Mouse (Mus musculus) hindbrain, embryonic 12.5 days (tissue): ENCODE results near the gene Prdm16. TPM values are rescaled to one million over a fixed set of nuclear protein-coding genes. Genes with fewer than 3 reads are reported as not detected.

Experiments
- ATAC-seq: fragments of 200-750 bp; cut with Nextera tagmentation; 2 replicates; pipeline ENCODE4 v1.8.0; 2017; ENCODE audit warnings: moderate TSS enrichment; ENCODE audit not compliant: low FRiP score
- H3K27ac ChIP-seq: fragments of 300-500 bp; sonication (generic); 2 replicates; pipeline ENCODE4 v1.5.1; 2016; ENCODE audit warnings: mild to moderate bottlenecking
- H3K27me3 ChIP-seq: fragments of 300-500 bp; sonication (generic); 2 replicates; pipeline ENCODE4 v1.6.1; 2016; ENCODE audit warnings: mild to moderate bottlenecking
- H3K36me3 ChIP-seq: fragments of 300-500 bp; sonication (generic); 2 replicates; pipeline ENCODE4 v1.6.1; 2016; ENCODE audit warnings: mild to moderate bottlenecking
- H3K4me1 ChIP-seq: fragments of 300-500 bp; sonication (generic); 2 replicates; pipeline ENCODE4 v1.6.1; 2016
- H3K4me2 ChIP-seq: fragments of 300-500 bp; sonication (generic); replicated peaks from 2 replicates; pipeline ENCODE4 v1.6.1; 2016; ENCODE audit warnings: mild to moderate bottlenecking
- H3K4me3 ChIP-seq: fragments of 300-500 bp; sonication (generic); 2 replicates; pipeline ENCODE4 v1.5.1; 2016; ENCODE audit warnings: mild to moderate bottlenecking
- H3K9ac ChIP-seq: fragments of 300-500 bp; sonication (generic); 2 replicates; pipeline ENCODE4 v1.6.1; 2016; ENCODE audit warnings: mild to moderate bottlenecking, moderate library complexity
- H3K9me3 ChIP-seq: fragments of 300-500 bp; sonication (generic); replicated peaks from 2 replicates; pipeline ENCODE4 v1.6.1; 2016; ENCODE audit warnings: mild to moderate bottlenecking
- WGBS: fragments of 180-500 bp; shearing (Covaris S2); methylation state at CpG from one replicate; pipeline ENCODE4 v1.1.7; 2016; 5-methylcytosine and 5-hydroxymethylcytosine counted together
- polyA plus RNA-seq: library from polyadenylated mRNA; unstranded; fragments of >200 nt; fragmentation: Nextera tagmentation; extraction: Ambion mirVana; gene quantifications from 2 replicates; pipeline ENCODE4 v1.2.1, GENCODE M21; 2016

Prdm16 gene
- polyA plus RNA-seq, 1 experiment from 2014 or later: 26.4 TPM

GRCm38 (mm10) chr4:154371542-154372247, 265.0 kb downstream of the Prdm16 start:
- H3K4me1 ChIP-seq: peaks cover 23% of the 10 kb centered on the region
- 70% methylated on average over 13 of the region's 13 CpGs for WGBS
- no peaks in the 10 kb centered on the region for H3K9me3 ChIP-seq
- no peak overlapping the region for H3K4me2 ChIP-seq
- peaks cover 8% of the 10 kb centered on the region; the same call in 1 of the 2 replicates for H3K27me3 ChIP-seq
- no peak for ATAC-seq
- no peak overlapping the region for H3K4me3 ChIP-seq
- no peak overlapping the region for H3K27ac ChIP-seq
- H3K9ac ChIP-seq: no peak overlapping the region
- H3K36me3 ChIP-seq: no peaks in the 10 kb centered on the region

GRCm38 (mm10) chr4:154370841-154371240, 265.8 kb downstream of the Prdm16 start:
- Histone ChIP-seq H3K27ac (0 out of 2 replicates have a peak overlapping the region, but pooled peaks have one; percentile 0), H3K9me3 (no peaks in the 10 kb centered on the region), H3K9ac (no peak overlapping the region), H3K4me2 (no peak overlapping the region), H3K4me3 (no peak overlapping the region), H3K27me3 (peaks cover 5% of the 10 kb centered on the region; the same call in 1 of the 2 replicates), H3K4me1 (peaks cover 31% of the 10 kb centered on the region), H3K36me3 (no peaks in the 10 kb centered on the region)
- WGBS: 71% methylated on average over 8 of the region's 8 CpGs
- ATAC-seq: no peak

- WGBS: 81% methylated on average over 5 of the region's 5 CpGs
- Histone ChIP-seq H3K4me3 (no peak overlapping the region), H3K4me1 (peaks cover 37% of the 10 kb centered on the region), H3K4me2 (no peak overlapping the region), H3K36me3 (no peaks in the 10 kb centered on the region), H3K27me3 (peaks cover 10% of the 10 kb centered on the region; the same call in 1 of the 2 replicates), H3K9ac (no peak overlapping the region), H3K9me3 (no peaks in the 10 kb centered on the region), H3K27ac (no peak overlapping the region)
- ATAC-seq: no peak
Observed at GRCm38 (mm10) chr4:154369089-154369488, 267.6 kb downstream of the Prdm16 start.

GRCm38 (mm10) chr4:154366836-154367235, 269.8 kb downstream of the Prdm16 start:
- peaks cover 4% of the 10 kb centered on the region; the same call in 1 of the 2 replicates for H3K27me3 ChIP-seq
- H3K36me3 ChIP-seq: no peaks in the 10 kb centered on the region
- ATAC-seq: no peak
- no peak overlapping the region for H3K27ac ChIP-seq
- H3K4me3 ChIP-seq: no peak overlapping the region
- no peak overlapping the region for H3K9ac ChIP-seq
- peaks cover 36% of the 10 kb centered on the region for H3K4me1 ChIP-seq
- no peak overlapping the region for H3K4me2 ChIP-seq
- no peaks in the 10 kb centered on the region for H3K9me3 ChIP-seq
- 86% methylated on average over 6 of the region's 6 CpGs for WGBS

- H3K4me3 ChIP-seq: no peak overlapping the region
- ATAC-seq: no peak
- no peak overlapping the region for H3K4me2 ChIP-seq
- no peaks in the 10 kb centered on the region for H3K36me3 ChIP-seq
- H3K4me1 ChIP-seq: peaks cover 25% of the 10 kb centered on the region
- H3K9ac ChIP-seq: no peak overlapping the region
- H3K27ac ChIP-seq: no peak overlapping the region
- WGBS: 86% methylated on average over 2 of the region's 2 CpGs
- no peaks in the 10 kb centered on the region for H3K9me3 ChIP-seq
- peaks cover 9% of the 10 kb centered on the region for H3K27me3 ChIP-seq
Observed at GRCm38 (mm10) chr4:154364752-154365151, 271.9 kb downstream of the Prdm16 start.

GRCm38 (mm10) chr4:154360850-154361249, 275.8 kb downstream of the Prdm16 start:
- H3K4me2 ChIP-seq: no peak overlapping the region
- H3K27me3 ChIP-seq: peaks cover 22% of the 10 kb centered on the region
- peaks cover 23% of the 10 kb centered on the region for H3K4me1 ChIP-seq
- no peak overlapping the region for H3K4me3 ChIP-seq
- no peak overlapping the region for H3K9ac ChIP-seq
- WGBS: 71% methylated on average over 3 of the region's 3 CpGs
- no peak overlapping the region for H3K27ac ChIP-seq
- ATAC-seq: no peak
- no peaks in the 10 kb centered on the region for H3K36me3 ChIP-seq
- no peaks in the 10 kb centered on the region for H3K9me3 ChIP-seq

GRCm38 (mm10) chr4:154360441-154360840, 276.2 kb downstream of the Prdm16 start:
- 89% methylated on average over 6 of the region's 7 CpGs for WGBS
- Histone ChIP-seq H3K27ac (no peak overlapping the region), H3K4me1 (peaks cover 18% of the 10 kb centered on the region), H3K36me3 (no peaks in the 10 kb centered on the region), H3K9me3 (no peaks in the 10 kb centered on the region), H3K4me3 (no peak overlapping the region), H3K27me3 (peaks cover 22% of the 10 kb centered on the region), H3K4me2 (no peak overlapping the region), H3K9ac (no peak overlapping the region)
- no peak for ATAC-seq

- Histone ChIP-seq H3K27ac (no peak overlapping the region), H3K4me2 (no peak overlapping the region), H3K9ac (no peak overlapping the region), H3K9me3 (no peaks in the 10 kb centered on the region), H3K27me3 (peaks cover 17% of the 10 kb centered on the region; the same call in 1 of the 2 replicates), H3K4me3 (no peak overlapping the region), H3K4me1 (peaks cover 17% of the 10 kb centered on the region), H3K36me3 (no peaks in the 10 kb centered on the region)
- WGBS: 76% methylated on average over 9 of the region's 9 CpGs
- no peak for ATAC-seq
Observed at GRCm38 (mm10) chr4:154359762-154360300, 276.8 kb downstream of the Prdm16 start.

- Histone ChIP-seq H3K9me3 (no peaks in the 10 kb centered on the region), H3K4me2 (no peak overlapping the region), H3K4me1 (peaks cover 17% of the 10 kb centered on the region), H3K9ac (no peak overlapping the region), H3K27ac (no peak overlapping the region), H3K36me3 (no peaks in the 10 kb centered on the region), H3K27me3 (peaks cover 17% of the 10 kb centered on the region; the same call in 1 of the 2 replicates), H3K4me3 (no peak overlapping the region)
- ATAC-seq: no peak
- 59% methylated on average over 11 of the region's 11 CpGs for WGBS
Observed at GRCm38 (mm10) chr4:154358816-154359215, 277.9 kb downstream of the Prdm16 start.

GRCm38 (mm10) chr4:154358370-154358769, 278.3 kb downstream of the Prdm16 start:
- peaks cover 17% of the 10 kb centered on the region; the same call in 1 of the 2 replicates for H3K27me3 ChIP-seq
- peaks cover 17% of the 10 kb centered on the region for H3K4me1 ChIP-seq
- no peak overlapping the region for H3K4me2 ChIP-seq
- H3K27ac ChIP-seq: 0 out of 2 replicates have a peak overlapping the region, but pooled peaks have one; percentile 23
- 82% methylated on average over 5 of the region's 5 CpGs for WGBS
- H3K4me3 ChIP-seq: no peak overlapping the region
- H3K9me3 ChIP-seq: no peaks in the 10 kb centered on the region
- H3K36me3 ChIP-seq: no peaks in the 10 kb centered on the region
- no peak overlapping the region for H3K9ac ChIP-seq
- ATAC-seq: no peak

- Histone ChIP-seq H3K9me3 (no peaks in the 10 kb centered on the region), H3K4me2 (no peak overlapping the region)
- WGBS: 94% methylated on average over 5 of the region's 5 CpGs
Observed at GRCm38 (mm10) chr4:154355408-154355807, 281.3 kb downstream of the Prdm16 start.

GRCm38 (mm10) chr4:154352246-154352645, 284.4 kb downstream of the Prdm16 start:
- WGBS: 73% methylated on average over 13 of the region's 13 CpGs
- H3K4me1 ChIP-seq: peaks cover 13% of the 10 kb centered on the region
- H3K36me3 ChIP-seq: no peaks in the 10 kb centered on the region
- no peak for ATAC-seq
- no peak overlapping the region for H3K4me2 ChIP-seq
- peaks cover 8% of the 10 kb centered on the region; the same call in 1 of the 2 replicates for H3K27me3 ChIP-seq
- H3K9ac ChIP-seq: no peak overlapping the region
- H3K4me3 ChIP-seq: no peak overlapping the region
- H3K27ac ChIP-seq: no peak overlapping the region
- H3K9me3 ChIP-seq: no peaks in the 10 kb centered on the region

More at GRCm38 (mm10) chr4:154355408-154355807, 281.3 kb downstream of the Prdm16 start:
- no peaks in the 10 kb centered on the region for H3K36me3 ChIP-seq
- H3K27me3 ChIP-seq: peaks cover 23% of the 10 kb centered on the region
- no peak overlapping the region for H3K4me3 ChIP-seq
- ATAC-seq: no peak
- H3K27ac ChIP-seq: no peak overlapping the region
- no peak overlapping the region for H3K9ac ChIP-seq
- H3K4me1 ChIP-seq: peaks cover 11% of the 10 kb centered on the region
